8 mouse cellular contexts compared by ENCODE assay signal in the genomic region with DNA sequence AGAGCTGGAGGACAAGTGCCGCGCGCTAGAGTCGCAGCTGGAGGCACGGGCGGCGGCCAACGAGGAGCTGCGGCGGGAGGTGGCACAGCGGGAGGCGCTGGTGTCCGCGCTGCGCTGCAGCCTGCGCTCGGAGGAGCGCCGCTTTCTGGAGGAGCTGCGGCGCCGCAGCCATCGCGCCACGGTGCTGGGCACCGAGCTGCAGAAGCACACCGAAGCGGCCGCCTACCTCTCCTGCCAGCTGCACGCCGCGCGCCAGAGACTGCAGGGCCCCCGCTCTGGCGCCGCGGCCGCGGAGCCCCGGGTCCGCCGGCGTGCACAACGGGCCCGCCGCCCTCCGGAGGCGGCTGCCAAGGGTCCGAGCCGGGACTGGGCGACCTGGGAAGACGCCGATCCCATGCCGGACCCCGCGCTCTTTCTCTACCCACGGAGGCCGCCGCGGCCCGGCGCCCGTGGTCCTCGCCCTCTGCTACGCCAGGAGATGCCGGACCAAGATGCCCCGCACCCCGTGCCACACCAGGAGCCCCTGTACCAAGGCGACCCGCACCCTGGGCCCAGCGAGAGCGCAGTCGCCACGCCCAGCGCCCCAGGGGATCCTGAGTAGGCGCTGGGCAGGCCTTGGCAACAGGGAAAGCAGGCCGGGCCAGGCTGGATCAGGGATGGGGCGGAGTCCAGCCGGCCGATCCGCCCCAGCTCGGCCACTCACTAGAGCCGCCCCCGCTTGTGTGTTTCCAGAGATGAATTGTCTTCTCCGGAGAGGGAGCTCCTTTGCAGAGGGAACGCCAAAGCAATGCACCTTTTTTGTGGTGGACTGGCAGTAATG. TPM values are rescaled to one million over a fixed set of nuclear protein-coding genes. Genes with fewer than 3 reads are reported as not detected.
A peak's percentile ranks its signal among the peaks of the same experiment; 100 is the strongest.
DNase-seq lines count a peak whose midpoint lies in the region; TF ChIP-seq lines count a peak whose summit lies in the region.

No protein-coding gene starts in this region.

- peak; percentile 56 for TF ChIP-seq POLR2A in cerebellum, adult 2 months (IDR thresholded peaks at IDR 0.05; ENCODE audit: borderline replicate concordance, insufficient read depth, low read length)

- H3K27me3 ChIP-seq in cerebellum, adult 2 months (ENCODE audit: control insufficient read depth, insufficient read depth, low read length) = no peaks in the 10 kb centered on the region

- DNase-seq in NIH3T3 (ENCODE audit: low read depth) = peak; percentile 94
- peak; percentile 87 to 88 for DNase-seq in cerebellum, adult 2 months
- DNase-seq in forelimb bud, embryonic 11.5 days (ENCODE audit: low read depth, low spot score) = peak; percentile 65
- DNase-seq in heart, postnatal 4 days = peak; percentile 78
- peak; percentile 56 to 72 for DNase-seq in layer of hippocampus, postnatal 10 days (ENCODE audit: low spot score in 2 of 2)
- DNase-seq in lung, postnatal 14 days = peak; percentile 80
- peak; percentile 86 for DNase-seq in retina, postnatal 1 day
- peak; percentile 74 to 80 for DNase-seq in urinary bladder, adult 18-20 months (ENCODE audit: low spot score in 2 of 2)

- WGBS in cerebellum, adult 2 months = under 1% methylated on average over 86 of the region's 86 CpGs

- H3K4me3 ChIP-seq in cerebellum, adult 2 months (replicated peaks; ENCODE audit: insufficient read depth, low read depth, low read length) = peak overlapping the region; percentile 88

- peak overlapping the region; percentile 84 for H3K27ac ChIP-seq in cerebellum, adult 2 months (ENCODE audit: insufficient read depth, low read length)

- peaks cover 11% of the 10 kb centered on the region for H3K4me1 ChIP-seq in cerebellum, adult 2 months (ENCODE audit: control insufficient read depth, insufficient read depth, low read length)

- no peak; the same call in 1 of the 2 replicates for TF ChIP-seq CTCF in cerebellum, adult 2 months (IDR thresholded peaks at IDR 0.05; ENCODE audit: borderline replicate concordance, insufficient read depth, low read depth, low read length)

RNA-seq across cellular contexts. Expression of a gene that starts 11.1 kb away (rescaled TPM):
- polyA plus RNA-seq in cerebellum, adult 2 months (2012; rRNA removed) = 67.4 and 68.4 TPM in 2 replicates
- total RNA-seq in heart, postnatal 4 days (2021) = 100 to 1,000 TPM; 220 to 229 TPM
- total RNA-seq in layer of hippocampus, postnatal 10 days (2021) = 10 to 100 TPM; 68.2 to 74.1 TPM

RNA-seq across cellular contexts. Expression of a gene that starts 18.8 kb away (rescaled TPM):
- 21.8 and 22.7 TPM in 2 replicates for polyA plus RNA-seq in cerebellum, adult 2 months (2012; rRNA removed)
- total RNA-seq in heart, postnatal 4 days (2021) = under 1 TPM; 0.60 to 0.72 TPM
- 10 to 100 TPM; 15.9 to 16.3 TPM for total RNA-seq in layer of hippocampus, postnatal 10 days (2021)

RNA-seq across cellular contexts. Expression of a gene that starts 27.5 kb away (rescaled TPM):
- 67.5 and 71.0 TPM in 2 replicates for polyA plus RNA-seq in cerebellum, adult 2 months (2012; rRNA removed)
- total RNA-seq in heart, postnatal 4 days (2021) = 10 to 100 TPM; 47.8 to 53.8 TPM
- 100 to 1,000 TPM; 107 to 121 TPM for total RNA-seq in layer of hippocampus, postnatal 10 days (2021)

Comparison
In these comparisons a context has a peak if more than half of its experiments do, and no peak if none do; other contexts are left out.
1. Peak in every context shown above with its lines: DNase-seq, H3K4me3 ChIP-seq and H3K27ac ChIP-seq.
2. RNA of a gene that starts 18.8 kb away (total RNA-seq): 15.9 to 16.3 TPM in layer of hippocampus, postnatal 10 days; 0.60 to 0.72 TPM in heart, postnatal 4 days; every median in the first group is over 4 times any median in the second.